Mouse (Mus musculus) left cerebral cortex, postnatal 4 days (tissue): ENCODE data around the gene Slc8a2. TPM values are rescaled to one million over a fixed set of nuclear protein-coding genes. Genes with fewer than 3 reads are reported as not detected.

Experiments
- DNase-seq: peaks from one replicate; pipeline ENCODE4 v3.0.0-alpha.2; 2022
- intact Hi-C: fragments of 180-260 bp; cut with DNase I; formaldehyde crosslinking; loops from one replicate; pipeline ENCODE4 v1.15.1; 2025
- total RNA-seq, 2 experiments: library from RNA; stranded (reverse); gene quantifications; 2 replicates each; pipeline ENCODE4 v1.2.3; 2021

The Slc8a2 gene
- total RNA-seq, 2 experiments from 2014 or later = 106 to 117 TPM

GRCm38 (mm10) chr7:16158735-16159134 lies 29.1 kb downstream of the Slc8a2 start:
- intact Hi-C loops = loop anchor here (10.0 kb wide), 1 partner anchor 184 kb away; no protein-coding TSS in a partner anchor
- DNase-seq = no peak

GRCm38 (mm10) chr7:16160702-16161101 lies 31.1 kb downstream of the Slc8a2 start:
- DNase-seq = no peak
- intact Hi-C loops = no loop called here

GRCm38 (mm10) chr7:16161302-16161701 lies 31.7 kb downstream of the Slc8a2 start:
- intact Hi-C loops = no loop called here
- DNase-seq = no peak

- peak; percentile 23 for DNase-seq
- intact Hi-C loops = no loop called here
Measured at GRCm38 (mm10) chr7:16162036-16162435, 32.4 kb downstream of the Slc8a2 start.

- DNase-seq = peak; percentile 50
- intact Hi-C loops = no loop called here
Measured at GRCm38 (mm10) chr7:16172141-16172581, 42.5 kb downstream of the Slc8a2 start.

GRCm38 (mm10) chr7:16172586-16173140 lies 43.0 kb downstream of the Slc8a2 start:
- no peak for DNase-seq
- intact Hi-C loops = no loop called here

- no peak for DNase-seq
- intact Hi-C loops = no loop called here
Measured at GRCm38 (mm10) chr7:16173146-16173545, 43.5 kb downstream of the Slc8a2 start.

GRCm38 (mm10) chr7:16174597-16175541 lies 45.2 kb downstream of the Slc8a2 start, which contains the start of gene Meis3:
Gene Meis3 (plus strand): TSS chr7:16175090.
- intact Hi-C loops = no loop called here
- DNase-seq = peak; percentile 72

GRCm38 (mm10) chr7:16175542-16175931 lies 45.9 kb downstream of the Slc8a2 start:
- DNase-seq = no peak
- intact Hi-C loops = no loop called here

GRCm38 (mm10) chr7:16178114-16178513 lies 48.5 kb downstream of the Slc8a2 start:
- DNase-seq = no peak
- intact Hi-C loops = no loop called here

- intact Hi-C loops = no loop called here
- DNase-seq = no peak
Measured at GRCm38 (mm10) chr7:16183663-16184062, 54.0 kb downstream of the Slc8a2 start.

- intact Hi-C loops = no loop called here
- no peak for DNase-seq
Measured at GRCm38 (mm10) chr7:16187494-16187893, 57.9 kb downstream of the Slc8a2 start.

- intact Hi-C loops = loop anchor here (5.0 kb wide), 1 partner anchor 70 kb away; no protein-coding TSS in a partner anchor
Measured at GRCm38 (mm10) chr7:16192315-16192714, 62.7 kb downstream of the Slc8a2 start.

GRCm38 (mm10) chr7:16193702-16194101 lies 64.1 kb downstream of the Slc8a2 start:
- no peak for DNase-seq
- intact Hi-C loops = loop anchor here (5.0 kb wide), 1 partner anchor 69 kb away; no protein-coding TSS in a partner anchor

More at GRCm38 (mm10) chr7:16192315-16192714, 62.7 kb downstream of the Slc8a2 start:
- DNase-seq = peak; percentile 79

GRCm38 (mm10) chr7:16196616-16197015 lies 67.0 kb downstream of the Slc8a2 start:
- intact Hi-C loops = no loop called here
- no peak for DNase-seq

GRCm38 (mm10) chr7:16197166-16197565 lies 67.5 kb downstream of the Slc8a2 start:
- DNase-seq = no peak
- intact Hi-C loops = no loop called here

- intact Hi-C loops = no loop called here
- no peak for DNase-seq
Measured at GRCm38 (mm10) chr7:16198540-16198939, 68.9 kb downstream of the Slc8a2 start.

GRCm38 (mm10) chr7:16201136-16201535 lies 71.5 kb downstream of the Slc8a2 start:
- intact Hi-C loops = no loop called here
- no peak for DNase-seq

- intact Hi-C loops = no loop called here
- no peak for DNase-seq
Measured at GRCm38 (mm10) chr7:16202756-16203504, 73.3 kb downstream of the Slc8a2 start.

- intact Hi-C loops = no loop called here
- no peak for DNase-seq
Measured at GRCm38 (mm10) chr7:16203505-16203903, 73.9 kb downstream of the Slc8a2 start.

GRCm38 (mm10) chr7:16204791-16205190 lies 75.2 kb downstream of the Slc8a2 start:
- DNase-seq = no peak
- intact Hi-C loops = no loop called here
